Mouse (Mus musculus) stomach, embryonic 14.5 days (tissue): ENCODE data around the gene Psapl1. TPM values are rescaled to one million over a fixed set of nuclear protein-coding genes. Genes with fewer than 3 reads are reported as not detected.
"Not testable (repeated sequence)": the region's sequence is repeated elsewhere in the genome, so short reads cannot be mapped to it uniquely, and the experiment has no call there.

Experiments used
- ATAC-seq: fragments of 200-750 bp; cut with Nextera tagmentation; 2 replicates; pipeline ENCODE4 v1.8.0; 2017; ENCODE audit warnings: low read depth, moderate TSS enrichment; ENCODE audit not compliant: insufficient number of reproducible peaks, insufficient read depth, low FRiP score
- H3K27ac ChIP-seq: fragments of 300-500 bp; sonication (generic); 2 replicates; pipeline ENCODE4 v1.5.1; 2014; ENCODE audit warnings: mild to moderate bottlenecking, low read length, moderate library complexity, mixed read lengths
- H3K27me3 ChIP-seq: fragments of 300-500 bp; sonication (generic); 2 replicates; pipeline ENCODE4 v1.6.1; 2014; ENCODE audit warnings: low read length, control low read depth, mixed read lengths; ENCODE audit not compliant: control insufficient read depth, insufficient read depth
- H3K36me3 ChIP-seq: fragments of 300-500 bp; sonication (generic); 2 replicates; pipeline ENCODE4 v1.6.1; 2014; ENCODE audit warnings: mild to moderate bottlenecking, control low read depth, low read length, moderate library complexity, mixed read lengths; ENCODE audit not compliant: control insufficient read depth, insufficient read depth
- H3K4me1 ChIP-seq: fragments of 300-500 bp; sonication (generic); 2 replicates; pipeline ENCODE4 v1.6.1; 2014; ENCODE audit warnings: low read length, control low read depth, mixed read lengths; ENCODE audit not compliant: control insufficient read depth, insufficient read depth
- H3K4me2 ChIP-seq: fragments of 300-500 bp; sonication (generic); replicated peaks from 2 replicates; pipeline ENCODE4 v1.6.1; 2014; ENCODE audit warnings: low read depth, low read length, control low read depth
- H3K4me3 ChIP-seq: fragments of 300-500 bp; sonication (generic); 2 replicates; pipeline ENCODE4 v1.5.1; 2014; ENCODE audit warnings: low read depth, low read length, control low read depth
- H3K9ac ChIP-seq: fragments of 300-500 bp; sonication (generic); replicated peaks from 2 replicates; pipeline ENCODE4 v1.6.1; 2014; ENCODE audit warnings: low read depth, mild to moderate bottlenecking, control low read depth, low read length, moderate library complexity, mixed read lengths
- H3K9me3 ChIP-seq: fragments of 300-500 bp; sonication (generic); 2 replicates; pipeline ENCODE4 v1.6.1; 2016; ENCODE audit warnings: low read depth, low read length, control low read depth; ENCODE audit not compliant: control insufficient read depth
- WGBS: fragments of 180-500 bp; shearing (Covaris S2); extraction: QIAGEN DNeasy Blood & Tissue Kit; methylation state at CpG from one replicate; pipeline ENCODE4 v1.1.7; 2014; 5-methylcytosine and 5-hydroxymethylcytosine counted together
- polyA plus RNA-seq: library from polyadenylated mRNA; unstranded; fragments of >200 nt; fragmentation: Nextera tagmentation; extraction: Ambion mirVana; gene quantifications from 2 replicates; pipeline ENCODE4 v1.2.1, GENCODE M21; 2014

Psapl1 gene
- polyA plus RNA-seq, 1 experiment from 2014 or later: 2.4 TPM

- Histone ChIP-seq H3K4me2 (no peak overlapping the region), H3K4me3 (no peak overlapping the region), H3K9me3 (no peaks in the 10 kb centered on the region; the same call in 1 of the 2 replicates), H3K36me3 (no peaks in the 10 kb centered on the region), H3K9ac (no peak overlapping the region), H3K27me3 (no peaks in the 10 kb centered on the region), H3K4me1 (no peaks in the 10 kb centered on the region; the same call in 1 of the 2 replicates), H3K27ac (no peak overlapping the region)
- WGBS: 71% methylated on average over 6 of the region's 6 CpGs
- ATAC-seq: no peak
Observed at GRCm38 (mm10) chr5:36220626-36221025, 16.8 kb downstream of the Psapl1 start.

- Histone ChIP-seq H3K27me3 (no peaks in the 10 kb centered on the region), H3K4me3 (no peak overlapping the region), H3K9me3 (no peaks in the 10 kb centered on the region), H3K9ac (no peak overlapping the region), H3K4me1 (peaks cover 11% of the 10 kb centered on the region; the same call in 1 of the 2 replicates), H3K4me2 (no peak overlapping the region), H3K27ac (no peak overlapping the region), H3K36me3 (no peaks in the 10 kb centered on the region)
- WGBS: 70% methylated on average over 6 of the region's 6 CpGs
- ATAC-seq: no peak
Observed at GRCm38 (mm10) chr5:36223787-36224186, 20.0 kb downstream of the Psapl1 start.

GRCm38 (mm10) chr5:36225855-36226254 lies 22.0 kb downstream of the Psapl1 start:
- peaks cover 12% of the 10 kb centered on the region; the same call in 1 of the 2 replicates for H3K4me1 ChIP-seq
- H3K9ac ChIP-seq: no peak overlapping the region
- no peak overlapping the region for H3K4me3 ChIP-seq
- H3K27me3 ChIP-seq: no peaks in the 10 kb centered on the region
- 51% methylated on average over 7 of the region's 7 CpGs for WGBS
- no peak overlapping the region for H3K4me2 ChIP-seq
- peak overlapping the region; percentile 76 for H3K27ac ChIP-seq
- H3K9me3 ChIP-seq: no peaks in the 10 kb centered on the region
- no peak for ATAC-seq
- no peaks in the 10 kb centered on the region for H3K36me3 ChIP-seq

- H3K27ac ChIP-seq: peak overlapping the region; percentile 76
Observed at GRCm38 (mm10) chr5:36226296-36226695, 22.5 kb downstream of the Psapl1 start.

GRCm38 (mm10) chr5:36228405-36229370 lies 24.9 kb downstream of the Psapl1 start:
- WGBS: 75% methylated on average over 23 of the region's 23 CpGs
- no peak overlapping the region for H3K9ac ChIP-seq

More at GRCm38 (mm10) chr5:36226296-36226695, 22.5 kb downstream of the Psapl1 start:
- Histone ChIP-seq H3K27me3 (no peaks in the 10 kb centered on the region), H3K36me3 (no peaks in the 10 kb centered on the region), H3K4me2 (no peak overlapping the region), H3K9ac (no peak overlapping the region), H3K9me3 (no peaks in the 10 kb centered on the region), H3K4me3 (no peak overlapping the region), H3K4me1 (peaks cover 12% of the 10 kb centered on the region; the same call in 1 of the 2 replicates)
- WGBS: 50% methylated on average over 11 of the region's 11 CpGs
- ATAC-seq: 0 out of 2 replicates have a peak, but pooled peaks have one; percentile 4

GRCm38 (mm10) chr5:36230301-36230780 lies 26.5 kb downstream of the Psapl1 start:
- Histone ChIP-seq H3K4me2 (no peak overlapping the region), H3K4me3 (no peak overlapping the region), H3K9me3 (no peaks in the 10 kb centered on the region), H3K36me3 (no peaks in the 10 kb centered on the region), H3K4me1 (peaks cover 12% of the 10 kb centered on the region; the same call in 1 of the 2 replicates), H3K27me3 (no peaks in the 10 kb centered on the region), H3K9ac (no peak overlapping the region), H3K27ac (no peak overlapping the region)
- 35% methylated on average over 9 of the region's 9 CpGs for WGBS
- no peak for ATAC-seq

More at GRCm38 (mm10) chr5:36228405-36229370, 24.9 kb downstream of the Psapl1 start:
- no peaks in the 10 kb centered on the region for H3K27me3 ChIP-seq
- H3K4me1 ChIP-seq: peaks cover 12% of the 10 kb centered on the region; the same call in 1 of the 2 replicates
- no peaks in the 10 kb centered on the region for H3K36me3 ChIP-seq
- H3K9me3 ChIP-seq: no peaks in the 10 kb centered on the region
- no peak overlapping the region for H3K4me3 ChIP-seq
- no peak overlapping the region for H3K4me2 ChIP-seq
- H3K27ac ChIP-seq: no peak overlapping the region
- ATAC-seq: no peak

- not testable (repeated sequence) for ATAC-seq
- WGBS: 98% methylated on average over 7 of the region's 10 CpGs
Observed at GRCm38 (mm10) chr5:36237526-36237925, 33.7 kb downstream of the Psapl1 start.

GRCm38 (mm10) chr5:36248022-36248421 lies 44.2 kb downstream of the Psapl1 start:
- no peak overlapping the region for H3K9ac ChIP-seq
- no peak overlapping the region for H3K4me3 ChIP-seq
- H3K9me3 ChIP-seq: no peaks in the 10 kb centered on the region
- H3K36me3 ChIP-seq: no peaks in the 10 kb centered on the region
- H3K27ac ChIP-seq: no peak overlapping the region
- H3K27me3 ChIP-seq: no peaks in the 10 kb centered on the region
- WGBS: 77% methylated on average over 3 of the region's 3 CpGs
- peaks cover 12% of the 10 kb centered on the region; the same call in 1 of the 2 replicates for H3K4me1 ChIP-seq
- no peak for ATAC-seq
- no peak overlapping the region for H3K4me2 ChIP-seq

More at GRCm38 (mm10) chr5:36237526-36237925, 33.7 kb downstream of the Psapl1 start:
- H3K27ac ChIP-seq, H3K9ac ChIP-seq, H3K36me3 ChIP-seq, H3K9me3 ChIP-seq, H3K27me3 ChIP-seq, H3K4me1 ChIP-seq, H3K4me3 ChIP-seq, H3K4me2 ChIP-seq: not testable (repeated sequence)
